Mouse (Mus musculus) liver, postnatal 0 days (tissue): ENCODE results near the gene Sox8.

Experiments
- CTCF ChIP-seq: sonication (generic); IDR thresholded peaks from 2 replicates; pipeline ENCODE4 v1.5.1; 2016; ENCODE audit warnings: antibody characterized with exemption, low read depth
- EP300 ChIP-seq: IDR thresholded peaks from 2 replicates; pipeline ENCODE4 v1.6.1; 2016; ENCODE audit warnings: antibody characterized with exemption, low read depth, mild to moderate bottlenecking

- TF ChIP-seq CTCF (no peak), EP300 (no peak)
Measured at GRCm38 (mm10) chr17:25577263-25577662, 6.8 kb upstream of the Sox8 start.
